Mouse (Mus musculus) cerebellum, adult 2 months (tissue): ENCODE data around the gene Mis18a. TPM values are rescaled to one million over a fixed set of nuclear protein-coding genes. Genes with fewer than 3 reads are reported as not detected.

Source experiments
- DNase-seq, 2 experiments: peaks; one replicate each; pipeline ENCODE4 v3.0.0; 2021
- H3K27ac ChIP-seq: fragments of 200-500 bp; 2 replicates; pipeline ENCODE4 v1.5.1; 2012; ENCODE audit warnings: low read length, control low read depth, inconsistent platforms; ENCODE audit not compliant: insufficient read depth
- H3K27me3 ChIP-seq: fragments of 200-500 bp; 2 replicates; pipeline ENCODE4 v1.6.1; 2012; ENCODE audit warnings: inconsistent platforms, mild to moderate bottlenecking, low read length, moderate library complexity; ENCODE audit not compliant: control insufficient read depth, insufficient read depth
- H3K4me1 ChIP-seq: fragments of 200-500 bp; 2 replicates; pipeline ENCODE4 v1.6.1; 2011; ENCODE audit warnings: low read length; ENCODE audit not compliant: control insufficient read depth, insufficient read depth
- H3K4me3 ChIP-seq: fragments of 200-500 bp; replicated peaks from 2 replicates; pipeline ENCODE3; 2011; ENCODE audit warnings: mild to moderate bottlenecking, low read depth, low read length, control low read depth; ENCODE audit not compliant: insufficient read depth
- CTCF ChIP-seq: fragments of 200-500 bp; IDR thresholded peaks from 2 replicates; pipeline ENCODE4 v1.5.1; 2011; ENCODE audit warnings: low read depth, mild to moderate bottlenecking, control low read depth, low read length, moderate library complexity, borderline replicate concordance; ENCODE audit not compliant: insufficient read depth
- POLR2A ChIP-seq: fragments of 200-500 bp; IDR thresholded peaks from 2 replicates; pipeline ENCODE4 v1.6.1; 2011; ENCODE audit warnings: low read length, control low read depth, borderline replicate concordance; ENCODE audit not compliant: insufficient read depth
- WGBS: fragments of 180-500 bp; shearing (Covaris S2); methylation state at CpG from one replicate; pipeline ENCODE4 v1.1.7; 2018; 5-methylcytosine and 5-hydroxymethylcytosine counted together
- polyA plus RNA-seq: library from polyadenylated mRNA; depleted of rRNA; stranded (reverse); fragments of >200 nt; gene quantifications from 2 replicates; pipeline ENCODE4 v1.2.3, GENCODE M21; 2012; rRNA removed

The Mis18a gene
- polyA plus RNA-seq, 1 experiment, result 8.6 TPM

DNA sequence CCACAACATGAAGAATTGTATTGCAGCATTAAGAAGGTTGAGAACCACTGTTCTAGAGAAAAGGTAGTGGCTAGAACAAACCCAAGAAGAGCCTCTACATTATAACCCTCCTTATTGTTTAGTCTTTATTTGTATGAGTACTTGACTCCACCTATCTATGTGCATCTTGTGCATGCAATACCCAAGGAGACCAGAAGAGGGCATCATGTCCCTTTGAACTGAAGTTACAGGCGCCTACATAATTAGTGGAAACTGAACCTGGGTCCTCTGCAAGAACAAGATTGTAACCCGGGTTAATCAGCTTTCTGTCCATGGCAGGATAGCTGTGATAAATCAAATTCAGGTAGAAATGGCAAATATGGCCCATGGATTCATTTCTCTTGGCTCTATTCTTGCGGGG is 48.4 kb downstream of the Mis18a start:
- 0 out of 2 replicates have a peak, but pooled peaks cover under 1% of the 10 kb centered on the region for H3K4me1 ChIP-seq
- no peaks in the 10 kb centered on the region for H3K27me3 ChIP-seq
- DNase-seq, result no peak
- no peak overlapping the region for H3K27ac ChIP-seq
- TF ChIP-seq CTCF (no peak), POLR2A (no peak)
- 95% methylated on average over 3 of the region's 3 CpGs for WGBS
- H3K4me3 ChIP-seq, result no peak overlapping the region

DNA sequence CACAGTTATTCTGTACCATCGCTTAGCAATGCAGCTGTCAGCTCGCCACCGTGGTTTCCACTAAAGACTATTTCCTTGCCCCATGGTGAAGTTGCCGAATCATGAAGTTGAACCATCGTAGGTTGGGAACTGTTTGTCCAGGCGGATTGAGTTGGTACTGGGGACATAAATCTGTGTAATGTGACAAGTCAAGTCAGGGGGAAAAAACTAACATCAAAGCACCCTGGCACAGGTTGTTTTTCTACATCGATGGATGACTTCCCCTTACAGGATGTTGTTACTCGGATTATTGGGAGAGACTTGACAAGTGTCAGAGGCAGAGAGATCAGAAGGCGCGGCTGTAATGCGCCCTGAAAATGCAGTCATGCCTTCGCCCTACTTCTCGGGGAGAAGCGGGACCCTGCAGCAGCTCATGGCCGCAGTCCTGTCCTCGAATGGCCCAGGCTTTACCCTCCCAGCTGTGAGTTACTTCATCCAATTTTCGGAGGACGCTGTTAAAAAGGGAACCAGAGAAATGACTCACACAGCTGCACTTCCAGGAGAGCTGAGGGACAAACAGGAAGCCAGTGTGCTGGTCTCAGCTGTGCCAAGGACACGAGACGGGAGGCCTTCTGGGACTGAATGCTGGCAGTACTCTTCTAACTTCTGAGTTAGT is 50.2 kb downstream of the Mis18a start:
- Histone ChIP-seq H3K4me1 (0 out of 2 replicates have a peak, but pooled peaks cover 4% of the 10 kb centered on the region), H3K4me3 (no peak overlapping the region), H3K27ac (no peak overlapping the region), H3K27me3 (no peaks in the 10 kb centered on the region)
- DNase-seq, result no peak
- WGBS, result 68% methylated on average over 20 of the region's 20 CpGs
- TF ChIP-seq CTCF (no peak), POLR2A (no peak)

DNA sequence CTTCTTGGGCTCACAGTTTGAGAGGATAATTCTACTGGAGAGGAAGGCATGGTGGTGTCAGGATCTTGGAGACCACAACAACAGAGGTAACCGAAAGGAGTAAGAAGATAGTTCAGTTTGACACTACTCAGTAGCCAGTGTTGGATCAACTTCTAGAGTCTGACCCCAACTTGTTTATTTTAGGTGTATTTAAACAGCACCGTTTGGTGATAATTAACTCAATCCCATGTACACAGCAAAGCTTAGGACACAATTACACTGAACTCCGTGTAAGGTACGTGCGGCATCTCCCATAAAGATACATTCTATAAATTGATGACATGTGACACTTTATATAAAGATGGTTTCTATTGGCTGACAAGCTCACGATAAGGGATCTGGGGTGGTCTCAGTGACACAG is 52.6 kb downstream of the Mis18a start:
- no peak overlapping the region for H3K27ac ChIP-seq
- TF ChIP-seq POLR2A, result no peak
- no peak for TF ChIP-seq CTCF
- H3K4me3 ChIP-seq, result no peak overlapping the region
- DNase-seq, result no peak
- 96% methylated on average over 6 of the region's 6 CpGs for WGBS
- H3K4me1 ChIP-seq, result 0 out of 2 replicates have a peak, but pooled peaks cover 4% of the 10 kb centered on the region
- no peaks in the 10 kb centered on the region for H3K27me3 ChIP-seq

DNA sequence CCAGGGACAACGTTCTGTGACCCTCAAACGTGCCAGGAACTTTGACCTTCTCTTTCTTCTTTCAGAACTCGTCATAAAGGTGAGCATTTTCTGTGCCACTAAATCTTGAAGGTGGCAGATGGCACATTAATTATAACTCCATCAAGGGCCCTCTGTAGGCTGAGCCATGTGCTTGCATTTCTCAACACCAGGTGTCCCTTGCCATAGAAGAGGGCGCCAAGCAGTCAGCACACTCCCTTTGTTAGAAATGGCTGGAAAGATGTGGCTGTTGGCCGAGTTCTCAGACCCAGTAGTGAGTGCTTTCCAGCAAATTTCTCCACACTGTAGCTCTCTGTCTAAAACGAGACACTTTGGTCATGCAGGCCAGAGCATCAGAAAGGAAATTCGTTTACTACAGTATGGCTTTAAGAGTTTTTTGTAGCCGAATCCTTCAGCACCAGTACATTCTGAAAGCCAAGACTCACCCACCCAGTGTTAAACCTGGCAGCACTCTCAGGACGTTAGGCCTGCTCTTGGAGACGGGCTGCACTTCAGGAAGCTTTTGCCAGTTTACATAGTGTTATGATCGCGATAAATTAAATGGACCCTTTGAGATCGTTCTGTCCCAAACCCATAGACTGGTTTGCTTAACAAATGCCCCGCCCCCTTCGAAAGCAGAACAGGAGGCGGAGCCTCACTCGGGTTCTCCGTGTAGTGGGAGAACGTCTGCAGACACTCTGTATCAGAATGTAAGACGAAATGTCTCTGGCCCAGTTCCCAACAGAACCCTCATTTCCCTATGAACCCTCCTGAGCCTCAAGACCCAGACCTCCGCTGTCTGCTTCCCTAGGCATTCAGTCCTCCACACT is 53.5 kb downstream of the Mis18a start:
- DNase-seq, result peak; percentile 62 to 81
- Histone ChIP-seq H3K4me1 (0 out of 2 replicates have a peak, but pooled peaks cover 4% of the 10 kb centered on the region), H3K4me3 (no peak overlapping the region), H3K27ac (no peak overlapping the region), H3K27me3 (no peaks in the 10 kb centered on the region)
- 28% methylated on average over 21 of the region's 21 CpGs for WGBS
- peak; percentile 45 for TF ChIP-seq CTCF
- TF ChIP-seq POLR2A, result no peak

Other genes with a start within 250 kb of the Mis18a start
- gene Mrap, start 10.8 kb upstream of the Mis18a start, polyA plus RNA-seq, result 0.13 and 0.51 TPM in 2 replicates
- gene Urb1, start 83.0 kb upstream of the Mis18a start, polyA plus RNA-seq, result 4.9 and 5.3 TPM in 2 replicates
- 2.2 and 3.2 TPM in 2 replicates for gene Eva1c, start 99.3 kb upstream of the Mis18a start, polyA plus RNA-seq
- gene Cfap298, start 207.7 kb upstream of the Mis18a start, polyA plus RNA-seq, result 27.7 and 32.7 TPM in 2 replicates